Comparison of ENCODE assay signal across 42 mouse cellular contexts in genomic region chr1:180722608-180723007, GRCm38 (mm10). TPM values are rescaled to one million over a fixed set of nuclear protein-coding genes. Genes with fewer than 3 reads are reported as not detected.
DNase-seq lines count a peak whose midpoint lies in the region; ATAC-seq and TF ChIP-seq lines count a peak whose summit lies in the region.
"Had no signal": no experiment of that assay in that cellular context is flagged by ENCODE, and none has a peak within 500 bp of the region (broad histone marks: within the 10 kb centered on the region; RNA-seq: fewer than 3 reads in every experiment).

No protein-coding gene starts in this region.

- H3K4me3 ChIP-seq in erythroblast, embryonic 14.5 days (replicated peaks): peak overlapping the region; percentile 14
- H3K4me3 ChIP-seq in liver, embryonic 12.5 days: no peak overlapping the region
- no peak overlapping the region for H3K4me3 ChIP-seq in liver, postnatal 0 days (ENCODE audit: low read depth, low read length)
- H3K4me3 ChIP-seq: embryonic facial prominence, embryonic 13.5 days; heart, adult 2 months; hindbrain, embryonic 10.5 days; kidney, embryonic 15.5 days; left cerebral cortex, adult 2 months; limb, embryonic 12.5 days; midbrain, embryonic 10.5 days; myocyte; neural tube, embryonic 13.5 days had no signal

- H3K36me3 ChIP-seq in erythroblast, embryonic 14.5 days (ENCODE audit: control insufficient read depth): no peaks in the 10 kb centered on the region; the same call in 1 of the 2 replicates
- no peaks in the 10 kb centered on the region for H3K36me3 ChIP-seq in liver, embryonic 12.5 days
- H3K36me3 ChIP-seq in liver, postnatal 0 days (replicated peaks; ENCODE audit: insufficient read depth, low read length): no peaks in the 10 kb centered on the region
- H3K36me3 ChIP-seq: embryonic facial prominence, embryonic 13.5 days; hindbrain, embryonic 10.5 days; kidney, embryonic 15.5 days; limb, embryonic 12.5 days; midbrain, embryonic 10.5 days; neural tube, embryonic 13.5 days had no signal

- ATAC-seq in erythroblast, adult 5-6 weeks (replicated peaks; ENCODE audit: low FRiP score, poor library complexity, severe bottlenecking): no peak
- peak; percentile 52 for ATAC-seq in liver, embryonic 12.5 days
- ATAC-seq in liver, postnatal 0 days: no peak
- ATAC-seq: forebrain, embryonic 14.5 days; hindbrain, embryonic 16.5 days; lung, postnatal 0 days; midbrain, embryonic 16.5 days had no signal

- peak; percentile 32 for DNase-seq in MEL-GATA-1-ER (ENCODE audit: extremely low read depth, low read depth)
- DNase-seq in liver, postnatal 0 days: no peak
- no peak for DNase-seq in urinary bladder, adult 18-20 months (ENCODE audit: low spot score in 2 of 2)
- no peak for DNase-seq in gastrocnemius, postnatal 14 days
- no peak for DNase-seq in Muller cell, postnatal 12 days (ENCODE audit: inconsistent ontology term)
- DNase-seq: adrenal gland, postnatal 25 days; cerebellum, adult 18-20 months; cerebellum, postnatal 10 days; gastrocnemius, postnatal 36 days; heart, adult 2 months; heart, postnatal 14 days; kidney, adult 18-20 months; kidney, postnatal 25 days; lung, adult 18-20 months; right cerebral cortex, postnatal 14 days; thymus, postnatal 14 days had no signal

- H3K4me1 ChIP-seq in erythroblast, embryonic 14.5 days (ENCODE audit: control insufficient read depth): peaks cover 53% of the 10 kb centered on the region
- H3K4me1 ChIP-seq in liver, embryonic 12.5 days: peaks cover 58% of the 10 kb centered on the region
- peaks cover 24% of the 10 kb centered on the region for H3K4me1 ChIP-seq in liver, postnatal 0 days (ENCODE audit: insufficient read depth)

- H3K27ac ChIP-seq in liver, embryonic 12.5 days: peak overlapping the region; percentile 74
- no peak overlapping the region for H3K27ac ChIP-seq in liver, postnatal 0 days (ENCODE audit: low read depth)
- H3K27ac ChIP-seq: embryonic facial prominence, embryonic 13.5 days; heart, adult 2 months; hindbrain, embryonic 10.5 days; kidney, embryonic 15.5 days; left cerebral cortex, adult 2 months; limb, embryonic 12.5 days; macrophage; midbrain, embryonic 10.5 days; neural tube, embryonic 13.5 days had no signal

- TF ChIP-seq EP300 in liver, postnatal 0 days (IDR thresholded peaks at IDR 0.05; ENCODE audit: low read depth): peak; percentile 59; the same call in 1 of the 2 replicates

- H3K9me3 ChIP-seq in erythroblast, embryonic 14.5 days (ENCODE audit: control insufficient read depth, low read length): no peaks in the 10 kb centered on the region
- no peaks in the 10 kb centered on the region for H3K9me3 ChIP-seq in liver, embryonic 12.5 days (replicated peaks)
- no peaks in the 10 kb centered on the region for H3K9me3 ChIP-seq in liver, postnatal 0 days (ENCODE audit: low read length)
- H3K9me3 ChIP-seq: embryonic facial prominence, embryonic 13.5 days; hindbrain, embryonic 10.5 days; kidney, embryonic 15.5 days; limb, embryonic 12.5 days; midbrain, embryonic 10.5 days; neural tube, embryonic 13.5 days had no signal

- TF ChIP-seq CTCF in liver, postnatal 0 days (IDR thresholded peaks at IDR 0.05; ENCODE audit: low read depth): no peak

- WGBS in liver, embryonic 12.5 days (ENCODE audit: insufficient replicate concordance): 19% methylated on average over 1 of the region's 1 CpGs
- 59% methylated on average over 1 of the region's 1 CpGs for WGBS in liver, postnatal 0 days (ENCODE audit: insufficient replicate concordance)

- intact Hi-C loops in gastrocnemius, postnatal 14 days (cut with DNase I; ENCODE audit: low total_unique reads): no loop called here

- H3K27me3 ChIP-seq in erythroblast, embryonic 14.5 days (ENCODE audit: control insufficient read depth): no peaks in the 10 kb centered on the region
- H3K27me3 ChIP-seq in liver, embryonic 12.5 days (replicated peaks): no peaks in the 10 kb centered on the region
- H3K27me3 ChIP-seq in liver, postnatal 0 days (ENCODE audit: insufficient read depth, low read length): no peaks in the 10 kb centered on the region
- H3K27me3 ChIP-seq: CH12.LX; embryonic facial prominence, embryonic 13.5 days; kidney, embryonic 15.5 days; limb, embryonic 12.5 days; neural tube, embryonic 13.5 days had no signal

- H3K4me2 ChIP-seq in liver, embryonic 12.5 days: peak overlapping the region; percentile 36
- H3K4me2 ChIP-seq in liver, postnatal 0 days (ENCODE audit: low read depth, low read length): 0 out of 2 replicates have a peak overlapping the region, but pooled peaks have one; percentile 3
- H3K4me2 ChIP-seq: embryonic facial prominence, embryonic 13.5 days; kidney, embryonic 15.5 days; limb, embryonic 12.5 days; neural tube, embryonic 13.5 days had no signal

- peak overlapping the region; percentile 47; the same call in 1 of the 2 replicates for H3K9ac ChIP-seq in liver, embryonic 12.5 days
- no peak overlapping the region for H3K9ac ChIP-seq in liver, postnatal 0 days (replicated peaks)
- H3K9ac ChIP-seq: kidney, embryonic 15.5 days; limb, embryonic 12.5 days; neural tube, embryonic 13.5 days had no signal

RNA-seq across cellular contexts. Expression of gene Acbd3, which starts 3.2 kb away (rescaled TPM):
- 0.23 and 0.27 TPM in 2 replicates for polyA plus RNA-seq in erythroblast, embryonic 14.5 days (2012)
- 7.9 and 9.6 TPM in 2 replicates for total RNA-seq in erythroblast, adult 5-6 weeks (2015; ENCODE audit: low replicate concordance)
- total RNA-seq in erythroblast, adult 5-6 weeks (2017; ENCODE audit: low replicate concordance): 12.3 and 16.4 TPM in 2 replicates
- 13.9 and 15.6 TPM in 2 replicates for polyA plus RNA-seq in liver, embryonic 12.5 days (2016; fragmentation: Nextera tagmentation; extraction: Ambion mirVana)
- 7.3 and 7.9 TPM in 2 replicates for polyA plus RNA-seq in liver, postnatal 0 days (2015; fragmentation: Nextera tagmentation; extraction: Ambion mirVana)
- total RNA-seq in gastrocnemius, postnatal 14 days (2021): 10 to 100 TPM; 15.4 to 16.9 TPM

RNA-seq across cellular contexts. Expression of gene Mixl1, which starts 25.8 kb away (rescaled TPM):
- not detected in 2 replicates for polyA plus RNA-seq in erythroblast, embryonic 14.5 days (2012)
- not detected in 2 replicates for total RNA-seq in erythroblast, adult 5-6 weeks (2015; ENCODE audit: low replicate concordance)
- total RNA-seq in erythroblast, adult 5-6 weeks (2017; ENCODE audit: low replicate concordance): 0.28 TPM in 1 of 2 replicates, not detected in the other
- polyA plus RNA-seq in liver, embryonic 12.5 days (2016; fragmentation: Nextera tagmentation; extraction: Ambion mirVana): 1.0 and 1.1 TPM in 2 replicates
- polyA plus RNA-seq in liver, postnatal 0 days (2015; fragmentation: Nextera tagmentation; extraction: Ambion mirVana): 0.08 TPM in 1 of 2 replicates, not detected in the other
- not detected for total RNA-seq in gastrocnemius, postnatal 14 days (2021)
- total RNA-seq: adrenal gland, adult 18-20 months; adrenal gland, postnatal 25 days; CH12.LX; common myeloid progenitor, adult 5-6 weeks; gastrocnemius, adult 18-20 months; gastrocnemius, postnatal 36 days; heart, adult 2 months; heart, postnatal 14 days; layer of hippocampus, adult 18-20 months; layer of hippocampus, postnatal 10 days; left cerebral cortex, adult 2 months; left cerebral cortex, postnatal 25 days had no signal
- polyA plus RNA-seq: C2C12; heart, adult 2 months; hindbrain, embryonic 10.5 days; hindbrain, embryonic 16.5 days; lung, postnatal 0 days; macrophage; myocyte; neural tube, embryonic 13.5 days; small intestine, adult 2 months; testis, adult 2 months had no signal
